Mouse (Mus musculus): ENCODE measurements around the gene Gpd1l.

- TF ChIP-seq CTCF (IDR thresholded peaks at IDR 0.05; ENCODE audit: control insufficient read depth, insufficient read depth, insufficient read length): no peak
- TF ChIP-seq MYOG (IDR thresholded peaks at IDR 0.05; ENCODE audit: control insufficient read depth, extremely low read depth, insufficient read length): no peak
- no peak for TF ChIP-seq FOSL1 (IDR thresholded peaks at IDR 0.05; ENCODE audit: insufficient read depth, low read length, poor library complexity, severe bottlenecking)
- no peak for TF ChIP-seq USF1 (IDR thresholded peaks at IDR 0.05; ENCODE audit: low read depth)
Measured at GRCm38 (mm10) chr9:114922209-114922608, 11.6 kb downstream of the Gpd1l start.
